Mouse (Mus musculus) adrenal gland, adult (tissue): ENCODE data around the gene S100a2.
A peak's percentile ranks its signal among the peaks of the same experiment; 100 is the strongest.

Experiments
- DNase-seq, 2 experiments: peaks; one replicate each; pipeline ENCODE4 v3.0.0; 2022 to 2023; ENCODE audit warnings: low spot score in 1 of 2; ENCODE audit not compliant: inconsistent age in 2 of 2

S100a2 gene

GRCm38 (mm10) chr3:90614611-90615251, 24.7 kb downstream of the S100a2 start:
- DNase-seq = no peak

GRCm38 (mm10) chr3:90615415-90615814, 25.4 kb downstream of the S100a2 start:
- peak; percentile 77 to 92 for DNase-seq

DNA sequence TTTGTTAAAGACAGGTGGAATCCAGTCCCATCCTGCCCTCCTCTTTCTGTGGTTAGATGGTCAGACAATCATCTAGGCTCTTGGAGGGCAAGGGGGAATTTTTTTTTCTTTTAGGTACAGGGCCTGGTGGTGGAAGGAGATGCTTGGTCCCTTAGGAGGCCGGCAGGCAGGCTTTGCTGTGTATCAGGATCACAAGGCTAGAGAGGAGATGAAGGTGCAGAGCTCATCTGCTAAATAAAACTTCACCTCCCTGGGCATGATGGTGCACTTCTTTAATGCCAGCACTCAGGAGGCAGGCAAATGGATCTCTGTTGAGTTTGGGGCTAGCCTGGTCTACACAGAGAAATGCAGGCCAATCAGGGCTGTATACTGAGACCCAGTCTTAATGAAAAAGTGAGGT, 25.9 kb downstream of the S100a2 start:
- no peak for DNase-seq

DNA sequence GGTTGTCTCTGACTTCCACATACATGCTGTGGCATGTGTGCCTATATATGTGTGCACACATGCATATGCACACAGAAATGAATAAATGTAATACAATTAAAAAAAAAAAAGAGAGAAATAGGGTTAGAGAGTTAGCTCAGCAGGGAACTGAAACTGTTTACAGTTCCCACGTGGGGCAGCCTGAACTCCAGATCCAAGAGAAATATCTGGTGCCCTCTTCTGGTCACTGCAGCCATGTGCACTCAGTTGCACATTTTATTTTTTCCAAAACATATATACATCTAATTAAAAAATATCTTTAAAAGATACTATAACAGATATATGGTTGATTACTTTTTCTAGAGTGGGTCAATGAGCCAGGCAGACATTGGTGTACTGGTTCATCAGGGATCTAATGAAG, 27.5 kb downstream of the S100a2 start:
- DNase-seq = no peak

GRCm38 (mm10) chr3:90621552-90621951, 31.5 kb downstream of the S100a2 start:
- no peak for DNase-seq

GRCm38 (mm10) chr3:90623435-90624071, 33.5 kb downstream of the S100a2 start:
- peak; percentile 64 to 84 for DNase-seq

DNA sequence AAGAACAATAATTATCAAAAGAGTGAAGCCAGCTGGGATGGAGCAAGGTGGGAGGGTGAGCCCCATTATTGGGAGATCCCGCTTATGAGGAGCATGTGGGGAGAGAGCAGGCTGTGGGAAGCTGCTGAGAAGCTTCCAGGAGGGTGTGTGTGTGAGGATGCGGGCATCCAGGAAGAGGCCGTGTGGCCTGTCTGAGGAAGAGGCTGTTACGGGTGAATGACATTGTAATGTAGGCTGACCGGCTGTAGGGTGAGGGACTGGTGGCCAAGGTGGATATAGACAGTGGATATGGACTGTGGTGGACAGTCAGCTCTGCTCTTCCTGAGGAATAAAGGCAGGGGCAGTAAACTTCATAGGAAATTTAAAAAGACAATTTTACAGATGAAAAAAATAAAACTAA, 35.4 kb downstream of the S100a2 start:
- no peak for DNase-seq

- DNase-seq = no peak
Measured at GRCm38 (mm10) chr3:90626266-90627021, 36.4 kb downstream of the S100a2 start.

- no peak for DNase-seq
Measured at GRCm38 (mm10) chr3:90627366-90627765, 37.3 kb downstream of the S100a2 start.

GRCm38 (mm10) chr3:90627807-90628206, 37.8 kb downstream of the S100a2 start:
- peak in 1 of 2 experiments; percentile 39 for DNase-seq

DNA sequence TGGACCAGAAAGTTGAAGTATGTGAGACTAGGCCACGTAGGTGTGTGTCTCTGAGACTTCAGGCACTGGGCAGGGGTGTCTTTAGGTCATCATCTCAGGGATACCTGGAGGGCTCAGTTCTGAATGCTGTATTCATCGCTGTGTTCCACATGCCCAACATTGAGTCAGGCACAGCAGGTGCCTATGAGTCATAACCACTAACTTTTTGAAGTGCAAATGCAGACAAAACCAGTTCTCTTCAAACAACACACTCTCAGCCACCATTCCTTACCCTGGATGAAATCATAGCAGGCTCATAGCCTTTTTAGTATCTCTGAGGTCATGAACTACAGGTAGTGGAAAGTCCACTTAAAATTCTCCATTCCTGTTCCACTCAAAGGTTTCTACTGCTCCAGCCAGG, 39.3 kb downstream of the S100a2 start:
- no peak for DNase-seq

- DNase-seq = no peak
Measured at GRCm38 (mm10) chr3:90631984-90632383, 41.9 kb downstream of the S100a2 start.

GRCm38 (mm10) chr3:90638511-90639275, 48.6 kb downstream of the S100a2 start:
- no peak for DNase-seq

GRCm38 (mm10) chr3:90639511-90640154, 49.6 kb downstream of the S100a2 start:
- peak in 1 of 2 experiments; percentile 54 for DNase-seq

- no peak for DNase-seq
Measured at GRCm38 (mm10) chr3:90640981-90641380, 50.9 kb downstream of the S100a2 start.
